Mouse (Mus musculus) spleen, adult 2 months (tissue): ENCODE measurements around the gene Nrg4. TPM values are rescaled to one million over a fixed set of nuclear protein-coding genes. Genes with fewer than 3 reads are reported as not detected.

Experiments
- DNase-seq, 2 experiments: peaks; one replicate each; pipeline versions ENCODE4 v3.0.0 to v3.0.0-alpha.2; 2012 to 2021; ENCODE audit warnings: low spot score in 2 of 2, low read depth in 1 of 2
- H3K27ac ChIP-seq: fragments of 200-500 bp; 2 replicates; pipeline ENCODE4 v1.5.1; 2012; ENCODE audit warnings: low read length, inconsistent platforms; ENCODE audit not compliant: insufficient read depth
- H3K27me3 ChIP-seq: fragments of 200-500 bp; 2 replicates; pipeline ENCODE4 v1.6.1; 2012; ENCODE audit warnings: mild to moderate bottlenecking, moderate library complexity, low read length, inconsistent platforms; ENCODE audit not compliant: control insufficient read depth, insufficient read depth
- H3K36me3 ChIP-seq: fragments of 200-500 bp; 2 replicates; pipeline ENCODE4 v1.6.1; 2012; ENCODE audit warnings: mild to moderate bottlenecking, low read length, inconsistent platforms; ENCODE audit not compliant: control insufficient read depth, insufficient read depth
- H3K4me1 ChIP-seq: fragments of 200-500 bp; 2 replicates; pipeline ENCODE4 v1.6.1; 2011; ENCODE audit warnings: inconsistent platforms; ENCODE audit not compliant: control insufficient read depth, insufficient read depth, insufficient read length
- H3K4me3 ChIP-seq: fragments of 200-500 bp; 2 replicates; pipeline ENCODE4 v1.5.1; 2011; ENCODE audit warnings: mild to moderate bottlenecking, inconsistent platforms; ENCODE audit not compliant: insufficient read depth, insufficient read length; ENCODE audit errors: extremely low read depth
- CTCF ChIP-seq: fragments of 200-500 bp; IDR thresholded peaks from 2 replicates; pipeline ENCODE4 v1.5.1; 2011; ENCODE audit warnings: mild to moderate bottlenecking, inconsistent platforms; ENCODE audit not compliant: insufficient read depth, insufficient read length, insufficient replicate concordance; ENCODE audit errors: extremely low read depth
- POLR2A ChIP-seq: fragments of 200-500 bp; IDR thresholded peaks from 2 replicates; pipeline ENCODE4 v1.6.1; 2011; ENCODE audit warnings: low read depth, low read length, inconsistent platforms
- WGBS: fragments of 180-500 bp; shearing (Covaris S2); methylation state at CpG from one replicate; pipeline ENCODE4 v1.1.7; 2018; 5-methylcytosine and 5-hydroxymethylcytosine counted together
- polyA plus RNA-seq: library from polyadenylated mRNA; depleted of rRNA; stranded (reverse); fragments of >200 nt; gene quantifications from 2 replicates; pipeline ENCODE4 v1.2.3, GENCODE M21; 2012

The Nrg4 gene
- polyA plus RNA-seq, 1 experiment: 0.46 TPM

GRCm38 (mm10) chr9:55216078-55216477 is 110.6 kb downstream of the Nrg4 start:
- peaks cover 45% of the 10 kb centered on the region for H3K36me3 ChIP-seq
- WGBS: 84% methylated on average over 2 of the region's 2 CpGs

GRCm38 (mm10) chr9:55215648-55216047 is 111.0 kb downstream of the Nrg4 start:
- no peak overlapping the region for H3K4me3 ChIP-seq
- DNase-seq: no peak
- no peak overlapping the region for H3K27ac ChIP-seq
- 92% methylated on average over 3 of the region's 3 CpGs for WGBS
- no peaks in the 10 kb centered on the region for H3K27me3 ChIP-seq
- TF ChIP-seq POLR2A: no peak
- TF ChIP-seq CTCF: no peak
- no peaks in the 10 kb centered on the region for H3K4me1 ChIP-seq
- peaks cover 44% of the 10 kb centered on the region for H3K36me3 ChIP-seq

More at GRCm38 (mm10) chr9:55216078-55216477, 110.6 kb downstream of the Nrg4 start:
- Histone ChIP-seq H3K27ac (no peak overlapping the region), H3K4me3 (no peak overlapping the region), H3K27me3 (no peaks in the 10 kb centered on the region), H3K4me1 (no peaks in the 10 kb centered on the region)
- no peak for DNase-seq
- TF ChIP-seq CTCF: no peak
- no peak for TF ChIP-seq POLR2A

- H3K27ac ChIP-seq: no peak overlapping the region
- no peak overlapping the region for H3K4me3 ChIP-seq
- WGBS: 93% methylated on average over 3 of the region's 3 CpGs
- DNase-seq: no peak
- no peak for TF ChIP-seq CTCF
- no peak for TF ChIP-seq POLR2A
- H3K27me3 ChIP-seq: no peaks in the 10 kb centered on the region
- H3K4me1 ChIP-seq: no peaks in the 10 kb centered on the region
- H3K36me3 ChIP-seq: peaks cover 40% of the 10 kb centered on the region
These were observed 111.6 kb downstream of the Nrg4 start for GRCm38 (mm10) chr9:55215056-55215455.

- H3K27me3 ChIP-seq: no peaks in the 10 kb centered on the region
- DNase-seq: no peak
- peaks cover 4% of the 10 kb centered on the region; the same call in 1 of the 2 replicates for H3K4me1 ChIP-seq
- no peak overlapping the region for H3K4me3 ChIP-seq
- peaks cover 33% of the 10 kb centered on the region for H3K36me3 ChIP-seq
- 91% methylated on average over 1 of the region's 1 CpGs for WGBS
- no peak overlapping the region for H3K27ac ChIP-seq
- no peak for TF ChIP-seq POLR2A
- no peak for TF ChIP-seq CTCF
These were observed 113.2 kb downstream of the Nrg4 start for GRCm38 (mm10) chr9:55213396-55213795.

GRCm38 (mm10) chr9:55211611-55212010 is 115.0 kb downstream of the Nrg4 start:
- Histone ChIP-seq H3K4me3 (no peak overlapping the region), H3K27ac (no peak overlapping the region), H3K4me1 (peaks cover 4% of the 10 kb centered on the region; the same call in 1 of the 2 replicates), H3K27me3 (no peaks in the 10 kb centered on the region), H3K36me3 (peaks cover 23% of the 10 kb centered on the region)
- TF ChIP-seq CTCF: no peak
- no peak for TF ChIP-seq POLR2A
- 93% methylated on average over 4 of the region's 4 CpGs for WGBS
- DNase-seq: no peak

- peak; percentile 64 for TF ChIP-seq POLR2A
- TF ChIP-seq CTCF: no peak
- DNase-seq: peak; percentile 41 to 77
- H3K4me3 ChIP-seq: peak within 1 kb of the TSS; percentile 85
- under 1% methylated on average over 65 of the region's 65 CpGs for WGBS
- H3K36me3 ChIP-seq: peaks cover 8% of the 10 kb centered on the region
- H3K4me1 ChIP-seq: peaks cover 4% of the 10 kb centered on the region; the same call in 1 of the 2 replicates
- peak within 1 kb of the TSS; percentile 84 for H3K27ac ChIP-seq
- H3K27me3 ChIP-seq: no peaks in the 10 kb centered on the region
These were observed 117.7 kb downstream of the Nrg4 start, which contains the start of gene Fbxo22 for GRCm38 (mm10) chr9:55208790-55209481. Gene Fbxo22 (plus strand): TSS chr9:55208925.

- H3K27ac ChIP-seq: peak overlapping the region; percentile 84
- peaks cover 4% of the 10 kb centered on the region; the same call in 1 of the 2 replicates for H3K4me1 ChIP-seq
- no peak for TF ChIP-seq CTCF
- TF ChIP-seq POLR2A: no peak
- peaks cover 6% of the 10 kb centered on the region for H3K36me3 ChIP-seq
- H3K27me3 ChIP-seq: no peaks in the 10 kb centered on the region
- DNase-seq: no peak
- WGBS: 0% methylated on average over 2 of the region's 2 CpGs
- peak overlapping the region; percentile 85 for H3K4me3 ChIP-seq
These were observed 118.2 kb downstream of the Nrg4 start for GRCm38 (mm10) chr9:55208458-55208789.
